Mouse (Mus musculus): ENCODE results near the gene Ankrd9. TPM values are rescaled to one million over a fixed set of nuclear protein-coding genes. Genes with fewer than 3 reads are reported as not detected.
A peak's percentile ranks its signal among the peaks of the same experiment; 100 is the strongest.

Ankrd9 gene
- polyA plus RNA-seq, 1 experiment from 2014 or later = 9.6 TPM

GRCm38 (mm10) chr12:110983714-110984113 lies 4.9 kb upstream of the Ankrd9 start:
- no peak overlapping the region for H3K27ac ChIP-seq (ENCODE audit: low read depth, low read length)
- H3K4me2 ChIP-seq (replicated peaks; ENCODE audit: low read depth, low read length) = no peak overlapping the region
- H3K4me3 ChIP-seq (ENCODE audit: low read depth, low read length) = no peak overlapping the region
- no peaks in the 10 kb centered on the region for H3K9me3 ChIP-seq (ENCODE audit: control insufficient read depth, low read length)
- H3K36me3 ChIP-seq (ENCODE audit: control insufficient read depth, insufficient read depth, low read length) = no peaks in the 10 kb centered on the region
- ATAC-seq (ENCODE audit: low FRiP score) = no peak
- no peak overlapping the region for H3K9ac ChIP-seq (ENCODE audit: low read depth, low read length)
- DNase-seq (ENCODE audit: low spot score) = no peak
- no peaks in the 10 kb centered on the region for H3K27me3 ChIP-seq (ENCODE audit: control insufficient read depth, insufficient read depth, low read length)
- H3K4me1 ChIP-seq (replicated peaks; ENCODE audit: control insufficient read depth, insufficient read depth, low read length) = no peaks in the 10 kb centered on the region
- 87% methylated on average over 8 of the region's 8 CpGs for WGBS

- ATAC-seq (ENCODE audit: low FRiP score) (no peak), DNase-seq (ENCODE audit: low spot score) (no peak)
- Histone ChIP-seq H3K27me3 (ENCODE audit: control insufficient read depth, insufficient read depth, low read length) (no peaks in the 10 kb centered on the region), H3K4me1 (replicated peaks; ENCODE audit: control insufficient read depth, insufficient read depth, low read length) (no peaks in the 10 kb centered on the region), H3K9me3 (ENCODE audit: control insufficient read depth, low read length) (no peaks in the 10 kb centered on the region), H3K4me2 (replicated peaks; ENCODE audit: low read depth, low read length) (no peak overlapping the region), H3K36me3 (ENCODE audit: control insufficient read depth, insufficient read depth, low read length) (no peaks in the 10 kb centered on the region), H3K4me3 (ENCODE audit: low read depth, low read length) (no peak overlapping the region), H3K9ac (ENCODE audit: low read depth, low read length) (no peak overlapping the region), H3K27ac (ENCODE audit: low read depth, low read length) (no peak overlapping the region)
- WGBS = 87% methylated on average over 8 of the region's 8 CpGs
Measured at GRCm38 (mm10) chr12:110983083-110983482, 4.2 kb upstream of the Ankrd9 start.

- no peaks in the 10 kb centered on the region for H3K9me3 ChIP-seq (ENCODE audit: control insufficient read depth, low read length)
- H3K9ac ChIP-seq (ENCODE audit: low read depth, low read length) = no peak overlapping the region
- H3K4me3 ChIP-seq (ENCODE audit: low read depth, low read length) = no peak overlapping the region
- no peak for DNase-seq (ENCODE audit: low spot score)
- no peaks in the 10 kb centered on the region for H3K27me3 ChIP-seq (ENCODE audit: control insufficient read depth, insufficient read depth, low read length)
- ATAC-seq (ENCODE audit: low FRiP score) = no peak
- 76% methylated on average over 3 of the region's 3 CpGs for WGBS
- no peak overlapping the region for H3K4me2 ChIP-seq (replicated peaks; ENCODE audit: low read depth, low read length)
- H3K36me3 ChIP-seq (ENCODE audit: control insufficient read depth, insufficient read depth, low read length) = no peaks in the 10 kb centered on the region
- no peak overlapping the region for H3K27ac ChIP-seq (ENCODE audit: low read depth, low read length)
- H3K4me1 ChIP-seq (replicated peaks; ENCODE audit: control insufficient read depth, insufficient read depth, low read length) = no peaks in the 10 kb centered on the region
Measured at GRCm38 (mm10) chr12:110981736-110982135, 2.9 kb upstream of the Ankrd9 start.

- no peak overlapping the region for H3K4me2 ChIP-seq (replicated peaks; ENCODE audit: low read depth, low read length)
- no peak overlapping the region for H3K4me3 ChIP-seq (ENCODE audit: low read depth, low read length)
- H3K4me1 ChIP-seq (replicated peaks; ENCODE audit: control insufficient read depth, insufficient read depth, low read length) = no peaks in the 10 kb centered on the region
- ATAC-seq (ENCODE audit: low FRiP score) (no peak), DNase-seq (ENCODE audit: low spot score) (no peak)
- no peak overlapping the region for H3K27ac ChIP-seq (ENCODE audit: low read depth, low read length)
- H3K27me3 ChIP-seq (ENCODE audit: control insufficient read depth, insufficient read depth, low read length) = no peaks in the 10 kb centered on the region
- 87% methylated on average over 3 of the region's 3 CpGs for WGBS
- H3K36me3 ChIP-seq (ENCODE audit: control insufficient read depth, insufficient read depth, low read length) = no peaks in the 10 kb centered on the region
- no peaks in the 10 kb centered on the region for H3K9me3 ChIP-seq (ENCODE audit: control insufficient read depth, low read length)
- H3K9ac ChIP-seq (ENCODE audit: low read depth, low read length) = no peak overlapping the region; the same call in 1 of the 2 replicates
Measured at GRCm38 (mm10) chr12:110979808-110980207, 968 bp upstream of the Ankrd9 start.

GRCm38 (mm10) chr12:110977896-110978606 lies 789 bp downstream of the Ankrd9 start:
- 42% methylated on average over 14 of the region's 14 CpGs for WGBS
- H3K27me3 ChIP-seq (ENCODE audit: control insufficient read depth, insufficient read depth, low read length) = no peaks in the 10 kb centered on the region
- H3K4me3 ChIP-seq (ENCODE audit: low read depth, low read length) = peak overlapping the region; percentile 66
- H3K4me2 ChIP-seq (replicated peaks; ENCODE audit: low read depth, low read length) = peak overlapping the region; percentile 80
- DNase-seq (ENCODE audit: low spot score) = no peak
- no peaks in the 10 kb centered on the region for H3K4me1 ChIP-seq (replicated peaks; ENCODE audit: control insufficient read depth, insufficient read depth, low read length)
- H3K9me3 ChIP-seq (ENCODE audit: control insufficient read depth, low read length) = no peaks in the 10 kb centered on the region
- peak overlapping the region; percentile 86 for H3K9ac ChIP-seq (ENCODE audit: low read depth, low read length)
- H3K36me3 ChIP-seq (ENCODE audit: control insufficient read depth, insufficient read depth, low read length) = no peaks in the 10 kb centered on the region
- no peak; the same call in 1 of the 2 replicates for ATAC-seq (ENCODE audit: low FRiP score)
- H3K27ac ChIP-seq (ENCODE audit: low read depth, low read length) = no peak overlapping the region

- H3K27me3 ChIP-seq (ENCODE audit: control insufficient read depth, insufficient read depth, low read length) = no peaks in the 10 kb centered on the region
- WGBS = 93% methylated on average over 18 of the region's 18 CpGs
- H3K4me1 ChIP-seq (replicated peaks; ENCODE audit: control insufficient read depth, insufficient read depth, low read length) = no peaks in the 10 kb centered on the region
- H3K36me3 ChIP-seq (ENCODE audit: control insufficient read depth, insufficient read depth, low read length) = no peaks in the 10 kb centered on the region
- H3K9me3 ChIP-seq (ENCODE audit: control insufficient read depth, low read length) = no peaks in the 10 kb centered on the region
- ATAC-seq (ENCODE audit: low FRiP score) = no peak
- H3K9ac ChIP-seq (ENCODE audit: low read depth, low read length) = no peak overlapping the region
- DNase-seq (ENCODE audit: low spot score) = no peak
- no peak overlapping the region for H3K27ac ChIP-seq (ENCODE audit: low read depth, low read length)
- H3K4me2 ChIP-seq (replicated peaks; ENCODE audit: low read depth, low read length) = no peak overlapping the region
- no peak overlapping the region for H3K4me3 ChIP-seq (ENCODE audit: low read depth, low read length)
Measured at GRCm38 (mm10) chr12:110977345-110977733, 1.5 kb downstream of the Ankrd9 start.

GRCm38 (mm10) chr12:110976589-110977344 lies 2.1 kb downstream of the Ankrd9 start:
- DNase-seq (ENCODE audit: low spot score) = no peak
- H3K36me3 ChIP-seq (ENCODE audit: control insufficient read depth, insufficient read depth, low read length) = no peaks in the 10 kb centered on the region
- 90% methylated on average over 60 of the region's 60 CpGs for WGBS

GRCm38 (mm10) chr12:110975838-110976468 lies 2.9 kb downstream of the Ankrd9 start:
- Histone ChIP-seq H3K4me2 (replicated peaks; ENCODE audit: low read depth, low read length) (no peak overlapping the region), H3K4me1 (replicated peaks; ENCODE audit: control insufficient read depth, insufficient read depth, low read length) (no peaks in the 10 kb centered on the region), H3K4me3 (ENCODE audit: low read depth, low read length) (no peak overlapping the region), H3K27me3 (ENCODE audit: control insufficient read depth, insufficient read depth, low read length) (no peaks in the 10 kb centered on the region), H3K36me3 (ENCODE audit: control insufficient read depth, insufficient read depth, low read length) (no peaks in the 10 kb centered on the region), H3K27ac (ENCODE audit: low read depth, low read length) (no peak overlapping the region), H3K9me3 (ENCODE audit: control insufficient read depth, low read length) (no peaks in the 10 kb centered on the region), H3K9ac (ENCODE audit: low read depth, low read length) (no peak overlapping the region)
- DNase-seq (ENCODE audit: low spot score) = no peak
- WGBS = 98% methylated on average over 4 of the region's 4 CpGs
- no peak for ATAC-seq (ENCODE audit: low FRiP score)

More at GRCm38 (mm10) chr12:110976589-110977344, 2.1 kb downstream of the Ankrd9 start:
- no peak overlapping the region for H3K9ac ChIP-seq (ENCODE audit: low read depth, low read length)
- H3K27ac ChIP-seq (ENCODE audit: low read depth, low read length) = no peak overlapping the region
- no peaks in the 10 kb centered on the region for H3K4me1 ChIP-seq (replicated peaks; ENCODE audit: control insufficient read depth, insufficient read depth, low read length)
- H3K9me3 ChIP-seq (ENCODE audit: control insufficient read depth, low read length) = no peaks in the 10 kb centered on the region
- no peak overlapping the region for H3K4me3 ChIP-seq (ENCODE audit: low read depth, low read length)
- no peak for ATAC-seq (ENCODE audit: low FRiP score)
- no peaks in the 10 kb centered on the region for H3K27me3 ChIP-seq (ENCODE audit: control insufficient read depth, insufficient read depth, low read length)
- no peak overlapping the region for H3K4me2 ChIP-seq (replicated peaks; ENCODE audit: low read depth, low read length)
